Mouse (Mus musculus): ENCODE data around the gene Hoxb6.

- no peak for TF ChIP-seq POLR2A (IDR thresholded peaks at IDR 0.05; ENCODE audit: extremely low read depth, insufficient read depth, low read length)
- TF ChIP-seq CTCF (IDR thresholded peaks at IDR 0.05; ENCODE audit: extremely low read depth, insufficient read depth, low read length): no peak
Measured at GRCm38 (mm10) chr11:96306908-96307269, 14.6 kb downstream of the Hoxb6 start.

Data from cortical plate, adult 2 months (tissue).